Mouse (Mus musculus): ENCODE measurements around the gene Msl3l2. TPM values are rescaled to one million over a fixed set of nuclear protein-coding genes. Genes with fewer than 3 reads are reported as not detected.

The Msl3l2 gene
- total RNA-seq, 2 experiments from 2014 or later, result 17.5 to 18.4 TPM

Other genes with a start within 250 kb of the Msl3l2 start
- 1 to 10 TPM; 7.8 to 9.4 TPM for gene Tbc1d32, start 121.8 kb downstream of the Msl3l2 start, total RNA-seq (2021)